Comparison of ENCODE assay signal across 12 mouse cellular contexts in the genomic region with DNA sequence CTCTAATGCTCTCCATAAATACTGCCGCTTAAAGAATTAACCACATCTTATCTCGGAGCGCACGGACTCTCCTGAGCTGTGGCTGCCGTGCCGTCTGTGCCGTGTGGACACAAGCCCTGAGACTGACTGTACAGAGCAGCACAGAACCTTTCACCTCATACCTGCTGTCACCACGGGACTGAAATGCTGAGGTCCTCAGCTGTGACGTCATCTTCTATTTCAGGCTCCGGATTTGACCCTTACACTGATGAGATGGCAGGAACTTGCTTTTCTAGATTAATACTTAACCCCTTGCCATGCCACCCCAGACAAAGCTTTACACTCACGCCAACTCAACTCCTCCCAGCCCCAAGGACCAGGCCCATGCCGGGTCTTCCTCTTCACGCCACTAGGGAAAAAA. TPM values are rescaled to one million over a fixed set of nuclear protein-coding genes. Genes with fewer than 3 reads are reported as not detected.
A peak's percentile ranks its signal among the peaks of the same experiment; 100 is the strongest.
DNase-seq lines count a peak whose midpoint lies in the region; ATAC-seq lines count a peak whose summit lies in the region.
"Had no signal": no experiment of that assay in that cellular context is flagged by ENCODE, and none has a peak within 500 bp of the region (broad histone marks: within the 10 kb centered on the region; RNA-seq: fewer than 3 reads in every experiment).

No protein-coding gene starts in this region.

- no peak overlapping the region for H3K4me3 ChIP-seq in intestine, embryonic 15.5 days (replicated peaks)
- H3K4me3 ChIP-seq in liver, embryonic 12.5 days = no peak overlapping the region
- H3K4me3 ChIP-seq in midbrain, embryonic 10.5 days = no peak overlapping the region
- H3K4me3 ChIP-seq: forebrain, embryonic 13.5 days had no signal

- peak overlapping the region; percentile 40 for H3K4me2 ChIP-seq in intestine, embryonic 15.5 days (replicated peaks)
- H3K4me2 ChIP-seq in liver, embryonic 12.5 days = no peak overlapping the region
- H3K4me2 ChIP-seq: forebrain, embryonic 13.5 days had no signal

- ATAC-seq in intestine, embryonic 15.5 days = peak; percentile 92
- peak; percentile 55 for ATAC-seq in liver, embryonic 12.5 days
- ATAC-seq: forebrain, embryonic 13.5 days had no signal

- H3K9me3 ChIP-seq in intestine, embryonic 15.5 days = no peaks in the 10 kb centered on the region
- no peaks in the 10 kb centered on the region for H3K9me3 ChIP-seq in liver, embryonic 12.5 days (replicated peaks)
- no peaks in the 10 kb centered on the region for H3K9me3 ChIP-seq in midbrain, embryonic 10.5 days (replicated peaks)
- H3K9me3 ChIP-seq: forebrain, embryonic 13.5 days had no signal

- 51% methylated on average over 13 of the region's 13 CpGs for WGBS in intestine, embryonic 15.5 days
- WGBS in liver, embryonic 12.5 days (ENCODE audit: insufficient replicate concordance) = 64% methylated on average over 13 of the region's 13 CpGs
- WGBS in midbrain, embryonic 10.5 days = 89% methylated on average over 13 of the region's 13 CpGs

- 0 out of 2 replicates have a peak, but pooled peaks cover 6% of the 10 kb centered on the region for H3K4me1 ChIP-seq in intestine, embryonic 15.5 days (replicated peaks)
- H3K4me1 ChIP-seq in liver, embryonic 12.5 days = peaks cover 5% of the 10 kb centered on the region; the same call in 1 of the 2 replicates
- no peaks in the 10 kb centered on the region for H3K4me1 ChIP-seq in midbrain, embryonic 10.5 days
- H3K4me1 ChIP-seq: forebrain, embryonic 13.5 days had no signal

- H3K36me3 ChIP-seq in intestine, embryonic 15.5 days = no peaks in the 10 kb centered on the region
- H3K36me3 ChIP-seq in liver, embryonic 12.5 days = no peaks in the 10 kb centered on the region
- no peaks in the 10 kb centered on the region for H3K36me3 ChIP-seq in midbrain, embryonic 10.5 days

- H3K9ac ChIP-seq in intestine, embryonic 15.5 days = no peak overlapping the region
- no peak overlapping the region for H3K9ac ChIP-seq in liver, embryonic 12.5 days
- H3K9ac ChIP-seq: forebrain, embryonic 13.5 days had no signal

- H3K27ac ChIP-seq in intestine, embryonic 15.5 days = no peak overlapping the region
- H3K27ac ChIP-seq in liver, embryonic 12.5 days = no peak overlapping the region
- H3K27ac ChIP-seq in midbrain, embryonic 10.5 days (replicated peaks) = no peak overlapping the region
- H3K27ac ChIP-seq: forebrain, embryonic 13.5 days had no signal

- H3K27me3 ChIP-seq in intestine, embryonic 15.5 days (replicated peaks) = no peaks in the 10 kb centered on the region
- H3K27me3 ChIP-seq in liver, embryonic 12.5 days (replicated peaks) = no peaks in the 10 kb centered on the region
- H3K27me3 ChIP-seq in midbrain, embryonic 10.5 days (ENCODE audit: low read depth, poor library complexity, severe bottlenecking) = no peaks in the 10 kb centered on the region
- H3K27me3 ChIP-seq: forebrain, embryonic 13.5 days had no signal

- peak; percentile 34 for DNase-seq in urinary bladder, postnatal 14 days (ENCODE audit: low spot score)
- no peak for DNase-seq in urinary bladder, postnatal 4 days (ENCODE audit: low spot score in 2 of 2)
- no peak for DNase-seq in thymus, postnatal 25 days
- no peak for DNase-seq in midbrain, embryonic 10.5 days (ENCODE audit: low spot score)
- no peak for DNase-seq in gastrocnemius, adult 18-20 months (ENCODE audit: low spot score)
- DNase-seq in layer of hippocampus, postnatal 10 days (ENCODE audit: low spot score in 2 of 2) = no peak
- DNase-seq: gastrocnemius, postnatal 36 days; lung, postnatal 10 days; thymus, adult 18-20 months had no signal

RNA-seq across cellular contexts. Expression of a gene that starts 10.1 kb away (rescaled TPM):
- polyA plus RNA-seq in intestine, embryonic 15.5 days (2015; fragmentation: Nextera tagmentation; extraction: Ambion mirVana) = 18.7 and 19.8 TPM in 2 replicates
- 10.8 and 12.7 TPM in 2 replicates for polyA plus RNA-seq in liver, embryonic 12.5 days (2016; fragmentation: Nextera tagmentation; extraction: Ambion mirVana)
- polyA plus RNA-seq in midbrain, embryonic 10.5 days (2016; fragmentation: Nextera tagmentation; extraction: Ambion mirVana) = 16.5 and 18.9 TPM in 2 replicates
- 10 to 100 TPM; 57.4 to 58.2 TPM for total RNA-seq in gastrocnemius, adult 18-20 months (2021)
- total RNA-seq in layer of hippocampus, postnatal 10 days (2021) = 10 to 100 TPM; 17.7 to 21.0 TPM

RNA-seq across cellular contexts. Expression of a gene that starts 35.9 kb away (rescaled TPM):
- 28.4 and 32.4 TPM in 2 replicates for polyA plus RNA-seq in intestine, embryonic 15.5 days (2015; fragmentation: Nextera tagmentation; extraction: Ambion mirVana)
- 17.6 and 18.6 TPM in 2 replicates for polyA plus RNA-seq in liver, embryonic 12.5 days (2016; fragmentation: Nextera tagmentation; extraction: Ambion mirVana)
- polyA plus RNA-seq in midbrain, embryonic 10.5 days (2016; fragmentation: Nextera tagmentation; extraction: Ambion mirVana) = 28.6 and 33.3 TPM in 2 replicates
- 10 to 100 TPM; 19.6 to 19.8 TPM for total RNA-seq in gastrocnemius, adult 18-20 months (2021)
- 10 to 100 TPM; 41.9 to 42.2 TPM for total RNA-seq in layer of hippocampus, postnatal 10 days (2021)
